Mouse (Mus musculus) thymus, adult 2 months (tissue): Measurements from ENCODE around the gene Ubr3. TPM values are rescaled to one million over a fixed set of nuclear protein-coding genes. Genes with fewer than 3 reads are reported as not detected.
"Not testable (repeated sequence)": the region's sequence is repeated elsewhere in the genome, so short reads cannot be mapped to it uniquely, and the experiment has no call there.

Experiments
- DNase-seq: peaks from one replicate; pipeline ENCODE4 v3.0.0; 2021
- H3K27ac ChIP-seq: fragments of 200-500 bp; 2 replicates; pipeline ENCODE4 v1.5.1; 2012; ENCODE audit warnings: low read length, control low read depth; ENCODE audit not compliant: control insufficient read depth, insufficient read depth
- H3K27me3 ChIP-seq: fragments of 200-500 bp; 2 replicates; pipeline ENCODE4 v1.6.1; 2012; ENCODE audit warnings: mild to moderate bottlenecking, low read length, moderate library complexity, mixed read lengths; ENCODE audit not compliant: control insufficient read depth, insufficient read depth
- H3K36me3 ChIP-seq: fragments of 200-500 bp; 2 replicates; pipeline ENCODE4 v1.6.1; 2012; ENCODE audit warnings: mild to moderate bottlenecking, low read length, moderate library complexity; ENCODE audit not compliant: control insufficient read depth, insufficient read depth
- H3K4me1 ChIP-seq: fragments of 200-500 bp; replicated peaks from 2 replicates; pipeline ENCODE4 v1.6.1; 2012; ENCODE audit warnings: low read length; ENCODE audit not compliant: control insufficient read depth, insufficient read depth
- H3K4me3 ChIP-seq: fragments of 200-500 bp; 2 replicates; pipeline ENCODE4 v1.5.1; 2012; ENCODE audit warnings: mild to moderate bottlenecking, low read length, control low read depth, moderate library complexity; ENCODE audit not compliant: control insufficient read depth, insufficient read depth
- CTCF ChIP-seq: fragments of 200-500 bp; IDR thresholded peaks from 2 replicates; pipeline ENCODE4 v1.5.1; 2012; ENCODE audit warnings: mild to moderate bottlenecking, control low read depth, low read length, moderate library complexity, borderline replicate concordance; ENCODE audit not compliant: control insufficient read depth, poor library complexity, insufficient read depth; ENCODE audit errors: extremely low read depth
- POLR2A ChIP-seq: fragments of 200-500 bp; IDR thresholded peaks from 2 replicates; pipeline ENCODE4 v1.6.1; 2012; ENCODE audit warnings: mild to moderate bottlenecking, low read length, control low read depth, moderate library complexity; ENCODE audit not compliant: control insufficient read depth, poor library complexity, insufficient read depth; ENCODE audit errors: extremely low read depth
- WGBS: fragments of 180-500 bp; shearing (Covaris S2); methylation state at CpG from one replicate; pipeline ENCODE4 v1.1.7; 2018; 5-methylcytosine and 5-hydroxymethylcytosine counted together
- polyA plus RNA-seq: library from polyadenylated mRNA; depleted of rRNA; stranded (reverse); fragments of >200 nt; gene quantifications from 2 replicates; pipeline ENCODE4 v1.2.3, GENCODE M21; 2012

Ubr3 gene
- polyA plus RNA-seq, 1 experiment, result 13.7 TPM

DNA sequence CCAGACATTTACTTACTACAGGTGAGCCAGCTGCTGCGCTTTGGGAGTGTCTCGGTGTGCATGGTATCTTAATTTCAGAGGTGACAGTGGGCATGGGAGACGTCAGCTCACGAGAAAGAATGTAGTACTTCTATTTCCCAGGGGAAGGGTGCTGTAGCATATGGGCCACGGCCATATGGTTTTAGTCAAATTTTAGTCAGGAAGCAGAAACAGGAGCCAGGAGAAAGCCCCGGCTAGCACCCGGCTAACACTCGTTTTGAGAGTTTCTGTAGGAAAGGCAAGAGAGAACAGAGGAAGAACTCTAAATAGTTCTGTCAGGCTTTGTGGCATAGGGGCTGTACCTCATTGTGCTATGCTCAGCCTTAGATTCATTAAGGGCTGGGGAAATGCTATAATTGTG lies 55.8 kb downstream of the Ubr3 start:
- no peaks in the 10 kb centered on the region for H3K4me1 ChIP-seq
- no peaks in the 10 kb centered on the region for H3K27me3 ChIP-seq
- peaks cover 22% of the 10 kb centered on the region for H3K36me3 ChIP-seq
- no peak overlapping the region for H3K27ac ChIP-seq
- WGBS, result 95% methylated on average over 8 of the region's 8 CpGs
- no peak for TF ChIP-seq CTCF
- TF ChIP-seq POLR2A, result no peak
- no peak overlapping the region for H3K4me3 ChIP-seq
- DNase-seq, result no peak

DNA sequence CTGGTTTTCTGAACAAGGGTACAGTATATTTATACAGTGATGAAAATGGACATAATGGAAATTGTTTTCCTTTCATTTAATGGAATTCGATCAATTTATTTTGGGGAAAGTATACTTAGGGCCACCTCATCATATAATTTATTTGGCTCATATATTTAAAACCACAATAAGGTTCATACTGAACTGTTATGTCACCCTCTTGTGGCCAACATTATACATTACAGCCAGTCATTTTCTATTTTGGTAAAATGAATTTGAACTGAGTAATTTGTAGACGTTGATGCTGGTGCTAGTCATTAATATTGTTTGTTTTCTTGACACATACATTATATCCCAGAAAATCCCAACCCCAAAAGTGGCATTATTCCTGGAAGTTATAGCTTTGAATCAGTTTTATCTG lies 58.6 kb downstream of the Ubr3 start:
- no peaks in the 10 kb centered on the region for H3K27me3 ChIP-seq
- TF ChIP-seq POLR2A (no peak), CTCF (no peak)
- H3K4me3 ChIP-seq, result no peak overlapping the region
- no peak overlapping the region for H3K27ac ChIP-seq
- H3K36me3 ChIP-seq, result peaks cover 22% of the 10 kb centered on the region
- H3K4me1 ChIP-seq, result no peaks in the 10 kb centered on the region
- 38% methylated on average over 2 of the region's 2 CpGs for WGBS
- no peak for DNase-seq

- TF ChIP-seq CTCF, result no peak
- no peak for TF ChIP-seq POLR2A
- Histone ChIP-seq H3K4me3 (no peak overlapping the region), H3K36me3 (peaks cover 26% of the 10 kb centered on the region), H3K4me1 (no peaks in the 10 kb centered on the region), H3K27me3 (no peaks in the 10 kb centered on the region), H3K27ac (no peak overlapping the region)
- 99% methylated on average over 2 of the region's 2 CpGs for WGBS
- no peak for DNase-seq
Measured at GRCm38 (mm10) chr2:69957622-69958021, 60.6 kb downstream of the Ubr3 start.

DNA sequence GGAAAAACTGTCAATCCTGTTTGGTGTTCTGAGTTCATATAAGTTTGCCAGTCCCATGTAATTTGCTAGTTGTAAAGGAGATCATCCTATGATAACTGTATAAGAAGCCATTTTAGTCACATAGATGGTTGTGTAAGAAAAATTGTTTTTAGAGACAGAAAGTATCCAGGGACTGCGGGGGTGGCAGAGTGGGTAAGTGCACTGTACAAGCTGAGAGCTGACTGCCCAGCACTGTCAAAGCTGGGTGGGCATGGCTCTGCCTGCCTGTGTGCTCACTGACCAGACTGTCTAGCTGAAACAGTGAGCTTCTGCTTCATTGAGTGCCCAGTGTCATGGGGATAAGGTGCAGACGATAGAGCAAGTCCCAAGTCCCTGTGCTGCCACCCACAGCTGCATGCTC lies 77.8 kb downstream of the Ubr3 start:
- DNase-seq, result no peak
- Histone ChIP-seq H3K4me1 (no peaks in the 10 kb centered on the region), H3K27me3 (no peaks in the 10 kb centered on the region), H3K27ac (no peak overlapping the region), H3K4me3 (no peak overlapping the region), H3K36me3 (peaks cover 33% of the 10 kb centered on the region)
- WGBS, result 99% methylated on average over 2 of the region's 2 CpGs
- no peak for TF ChIP-seq POLR2A
- no peak for TF ChIP-seq CTCF

GRCm38 (mm10) chr2:69989224-69989623 lies 92.2 kb downstream of the Ubr3 start:
- no peaks in the 10 kb centered on the region for H3K4me1 ChIP-seq
- H3K27me3 ChIP-seq, result no peaks in the 10 kb centered on the region
- DNase-seq, result no peak
- H3K27ac ChIP-seq, result no peak overlapping the region
- no peak overlapping the region for H3K4me3 ChIP-seq
- TF ChIP-seq CTCF (no peak), POLR2A (no peak)
- H3K36me3 ChIP-seq, result peaks cover 39% of the 10 kb centered on the region
- 97% methylated on average over 6 of the region's 6 CpGs for WGBS

GRCm38 (mm10) chr2:69990647-69991046 lies 93.6 kb downstream of the Ubr3 start:
- 88% methylated on average over 2 of the region's 2 CpGs for WGBS

GRCm38 (mm10) chr2:69994082-69994736 lies 97.2 kb downstream of the Ubr3 start:
- not testable (repeated sequence) for H3K27ac ChIP-seq, H3K4me3 ChIP-seq, DNase-seq, H3K4me1 ChIP-seq, H3K27me3 ChIP-seq
- 85% methylated on average over 3 of the region's 3 CpGs for WGBS
- peaks cover 21% of the 10 kb centered on the region for H3K36me3 ChIP-seq

More at GRCm38 (mm10) chr2:69990647-69991046, 93.6 kb downstream of the Ubr3 start:
- H3K27ac ChIP-seq, result no peak overlapping the region
- H3K4me1 ChIP-seq, result no peaks in the 10 kb centered on the region
- peaks cover 27% of the 10 kb centered on the region for H3K36me3 ChIP-seq
- H3K27me3 ChIP-seq, result no peaks in the 10 kb centered on the region
- no peak for DNase-seq
- H3K4me3 ChIP-seq, result no peak overlapping the region
- no peak for TF ChIP-seq POLR2A
- TF ChIP-seq CTCF, result no peak
